Comparison of ENCODE assay signal across 7 mouse cellular contexts in genomic region chr16:38602989-38603804, GRCm38 (mm10). TPM values are rescaled to one million over a fixed set of nuclear protein-coding genes. Genes with fewer than 3 reads are reported as not detected.
A peak's percentile ranks its signal among the peaks of the same experiment; 100 is the strongest.
DNase-seq lines count a peak whose midpoint lies in the region; ATAC-seq and TF ChIP-seq lines count a peak whose summit lies in the region.

No protein-coding gene starts in this region.

- peak; percentile 45 for DNase-seq in neural tube, embryonic 11.5 days (ENCODE audit: low spot score)
- no peak for DNase-seq in neural tube, embryonic 10.5 days (ENCODE audit: extremely low spot score, low spot score)
- DNase-seq in intestine, embryonic 14.5 days (ENCODE audit: low spot score) = no peak
- DNase-seq in lung, postnatal 0 days (ENCODE audit: low spot score) = peak; percentile 14

- H3K4me2 ChIP-seq in neural tube, embryonic 11.5 days (ENCODE audit: low read depth) = no peak overlapping the region
- no peak overlapping the region for H3K4me2 ChIP-seq in forebrain, embryonic 16.5 days (ENCODE audit: low read length)
- no peak overlapping the region for H3K4me2 ChIP-seq in intestine, embryonic 14.5 days (ENCODE audit: low read length)
- H3K4me2 ChIP-seq in lung, postnatal 0 days (replicated peaks; ENCODE audit: low read depth, low read length) = no peak overlapping the region

- H3K27ac ChIP-seq in neural tube, embryonic 11.5 days (ENCODE audit: low read depth, low read length) = no peak overlapping the region
- H3K27ac ChIP-seq in brown adipose tissue, adult 24 weeks (replicated peaks; ENCODE audit: low read depth, low read length) = peak overlapping the region; percentile 51; the same call in 1 of the 2 replicates
- no peak overlapping the region for H3K27ac ChIP-seq in forebrain, embryonic 16.5 days (ENCODE audit: low read length)
- no peak overlapping the region for H3K27ac ChIP-seq in intestine, embryonic 14.5 days (ENCODE audit: low read depth)
- H3K27ac ChIP-seq in lung, postnatal 0 days (ENCODE audit: low read length) = no peak overlapping the region

- TF ChIP-seq EP300 in lung, postnatal 0 days (IDR thresholded peaks at IDR 0.05) = no peak

- H3K4me3 ChIP-seq in neural tube, embryonic 11.5 days (ENCODE audit: low read depth, low read length) = no peak overlapping the region
- peak overlapping the region; percentile 39 for H3K4me3 ChIP-seq in brown adipose tissue, adult 24 weeks (ENCODE audit: insufficient read depth, low read depth, low read length)
- H3K4me3 ChIP-seq in forebrain, embryonic 16.5 days (replicated peaks; ENCODE audit: low read length) = no peak overlapping the region
- H3K4me3 ChIP-seq in intestine, embryonic 14.5 days (ENCODE audit: low read depth, low read length) = no peak overlapping the region
- H3K4me3 ChIP-seq in lung, postnatal 0 days (ENCODE audit: low read depth, low read length) = no peak overlapping the region

- no peak overlapping the region for H3K9ac ChIP-seq in neural tube, embryonic 11.5 days (ENCODE audit: low read length)
- no peak overlapping the region for H3K9ac ChIP-seq in forebrain, embryonic 16.5 days (replicated peaks; ENCODE audit: low read depth, low read length)
- no peak overlapping the region for H3K9ac ChIP-seq in intestine, embryonic 14.5 days (ENCODE audit: low read length)
- H3K9ac ChIP-seq in lung, postnatal 0 days (replicated peaks; ENCODE audit: low read depth) = no peak overlapping the region

- no peaks in the 10 kb centered on the region; the same call in 1 of the 2 replicates for H3K36me3 ChIP-seq in neural tube, embryonic 11.5 days (ENCODE audit: control insufficient read depth, insufficient read depth, low read length)
- H3K36me3 ChIP-seq in forebrain, embryonic 16.5 days (ENCODE audit: control insufficient read depth, insufficient read depth) = no peaks in the 10 kb centered on the region
- H3K36me3 ChIP-seq in intestine, embryonic 14.5 days (ENCODE audit: control insufficient read depth, insufficient read depth, low read length) = peaks cover 26% of the 10 kb centered on the region
- peaks cover 56% of the 10 kb centered on the region for H3K36me3 ChIP-seq in lung, postnatal 0 days (ENCODE audit: insufficient read depth, low read length)

- H3K27me3 ChIP-seq in neural tube, embryonic 11.5 days (ENCODE audit: control insufficient read depth, insufficient read depth, low read length) = no peaks in the 10 kb centered on the region
- H3K27me3 ChIP-seq in forebrain, embryonic 16.5 days (replicated peaks; ENCODE audit: control insufficient read depth, insufficient read depth, low read length) = no peaks in the 10 kb centered on the region
- H3K27me3 ChIP-seq in intestine, embryonic 14.5 days (replicated peaks; ENCODE audit: control insufficient read depth, insufficient read depth, low read length) = no peaks in the 10 kb centered on the region
- no peaks in the 10 kb centered on the region for H3K27me3 ChIP-seq in lung, postnatal 0 days (replicated peaks; ENCODE audit: insufficient read depth, low read length)

- no peaks in the 10 kb centered on the region for H3K4me1 ChIP-seq in neural tube, embryonic 11.5 days (ENCODE audit: control insufficient read depth, insufficient read depth, low read length)
- H3K4me1 ChIP-seq in brown adipose tissue, adult 24 weeks (ENCODE audit: control insufficient read depth, insufficient read depth, insufficient read length, low read length) = no peaks in the 10 kb centered on the region
- no peaks in the 10 kb centered on the region for H3K4me1 ChIP-seq in forebrain, embryonic 16.5 days (replicated peaks; ENCODE audit: control insufficient read depth, insufficient read depth, low read length)
- H3K4me1 ChIP-seq in intestine, embryonic 14.5 days (replicated peaks; ENCODE audit: control insufficient read depth, insufficient read depth, low read length) = no peaks in the 10 kb centered on the region
- H3K4me1 ChIP-seq in lung, postnatal 0 days (ENCODE audit: insufficient read depth, low read depth, low read length) = no peaks in the 10 kb centered on the region

- TF ChIP-seq CTCF in lung, postnatal 0 days (IDR thresholded peaks at IDR 0.05) = no peak

- 44% methylated on average over 11 of the region's 11 CpGs for WGBS in neural tube, embryonic 11.5 days
- WGBS in forebrain, embryonic 16.5 days = 48% methylated on average over 11 of the region's 11 CpGs
- 45% methylated on average over 11 of the region's 11 CpGs for WGBS in intestine, embryonic 14.5 days
- 51% methylated on average over 11 of the region's 11 CpGs for WGBS in lung, postnatal 0 days

- H3K9me3 ChIP-seq in neural tube, embryonic 11.5 days (ENCODE audit: control insufficient read depth, low read length) = no peaks in the 10 kb centered on the region
- no peaks in the 10 kb centered on the region for H3K9me3 ChIP-seq in forebrain, embryonic 16.5 days (ENCODE audit: control insufficient read depth, low read length)
- no peaks in the 10 kb centered on the region for H3K9me3 ChIP-seq in intestine, embryonic 14.5 days (ENCODE audit: control insufficient read depth, low read length)
- no peaks in the 10 kb centered on the region for H3K9me3 ChIP-seq in lung, postnatal 0 days (ENCODE audit: low read length)

- ATAC-seq in neural tube, embryonic 11.5 days (ENCODE audit: insufficient read depth, low FRiP score, low TSS enrichment) = no peak
- ATAC-seq in forebrain, embryonic 16.5 days = 0 out of 2 replicates have a peak, but pooled peaks have one; percentile 61
- 0 out of 2 replicates have a peak, but pooled peaks have one; percentile 53 for ATAC-seq in intestine, embryonic 14.5 days (replicated peaks; ENCODE audit: low FRiP score, low TSS enrichment, low read depth)
- peak; percentile 23; the same call in 1 of the 2 replicates for ATAC-seq in lung, postnatal 0 days
- no peak for ATAC-seq in activated CD4-positive, CD25-positive, alpha-beta regulatory T cell, adult 4 months

RNA-seq across cellular contexts. Expression of gene Tmem39a, which starts 44.7 kb away (rescaled TPM):
- polyA plus RNA-seq in neural tube, embryonic 11.5 days (2014; fragmentation: Nextera tagmentation; extraction: Ambion mirVana) = 94.3 and 96.1 TPM in 2 replicates
- 24.1 and 30.9 TPM in 2 replicates for polyA plus RNA-seq in brown adipose tissue, adult 24 weeks (2012; ENCODE audit: insufficient read depth, insufficient read length, missing spikeins)
- polyA plus RNA-seq in forebrain, embryonic 16.5 days (2015; fragmentation: Nextera tagmentation; extraction: Ambion mirVana) = 37.3 and 46.2 TPM in 2 replicates
- 97.9 and 117 TPM in 2 replicates for polyA plus RNA-seq in intestine, embryonic 14.5 days (2014; fragmentation: Nextera tagmentation; extraction: Ambion mirVana)
- 45.2 and 45.9 TPM in 2 replicates for polyA plus RNA-seq in lung, postnatal 0 days (2015; fragmentation: Nextera tagmentation; extraction: Ambion mirVana)
- polyA plus RNA-seq in activated CD4-positive, CD25-positive, alpha-beta regulatory T cell, adult 4 months (2017; shearing (Covaris generic)) = 10 to 100 TPM; 33.5 to 37.3 TPM

RNA-seq across cellular contexts. Expression of gene Poglut1, which starts 53.1 kb away (rescaled TPM):
- 69.8 and 70.4 TPM in 2 replicates for polyA plus RNA-seq in neural tube, embryonic 11.5 days (2014; fragmentation: Nextera tagmentation; extraction: Ambion mirVana)
- 10.1 and 14.5 TPM in 2 replicates for polyA plus RNA-seq in brown adipose tissue, adult 24 weeks (2012; ENCODE audit: insufficient read depth, insufficient read length, missing spikeins)
- polyA plus RNA-seq in forebrain, embryonic 16.5 days (2015; fragmentation: Nextera tagmentation; extraction: Ambion mirVana) = 66.0 and 70.5 TPM in 2 replicates
- 43.7 and 52.3 TPM in 2 replicates for polyA plus RNA-seq in intestine, embryonic 14.5 days (2014; fragmentation: Nextera tagmentation; extraction: Ambion mirVana)
- 19.4 and 22.4 TPM in 2 replicates for polyA plus RNA-seq in lung, postnatal 0 days (2015; fragmentation: Nextera tagmentation; extraction: Ambion mirVana)
- polyA plus RNA-seq in activated CD4-positive, CD25-positive, alpha-beta regulatory T cell, adult 4 months (2017; shearing (Covaris generic)) = 10 to 100 TPM; 32.4 to 38.7 TPM

Comparison
In these comparisons a context has a peak if more than half of its experiments do, and no peak if none do; other contexts are left out.
1. DNase-seq: peak in neural tube, embryonic 11.5 days (single experiment) and lung, postnatal 0 days (single experiment); none in neural tube, embryonic 10.5 days (single experiment) and intestine, embryonic 14.5 days (single experiment).
2. ATAC-seq: peak in forebrain, embryonic 16.5 days (single experiment), intestine, embryonic 14.5 days (single experiment) and lung, postnatal 0 days (single experiment); none in neural tube, embryonic 11.5 days (single experiment) and activated CD4-positive, CD25-positive, alpha-beta regulatory T cell, adult 4 months (single experiment).